Mouse (Mus musculus) central nervous system, embryonic 14 days (tissue): Measurements from ENCODE around the gene Map2k7. TPM values are rescaled to one million over a fixed set of nuclear protein-coding genes. Genes with fewer than 3 reads are reported as not detected.

Source experiments
- polyA plus RNA-seq: library from polyadenylated mRNA; depleted of rRNA; stranded (reverse); fragments of >200 nt; gene quantifications from 2 replicates; pipeline ENCODE4 v1.2.3, GENCODE M21; 2012; rRNA removed

The Map2k7 gene
- polyA plus RNA-seq: 70.2 TPM in 2 replicates

GRCm38 (mm10) chr8:4238434-4239192, at the start of gene Map2k7, which contains the start of gene Gm49320:
Gene Map2k7 (plus strand): TSS chr8:4238740.
Gene Gm49320 (plus strand): TSS chr8:4238865.

GRCm38 (mm10) chr8:4216791-4217621, 21.5 kb upstream of the Map2k7 start, which contains the start of gene Prr36:
Gene Prr36 (minus strand): TSS chr8:4217459.

GRCm38 (mm10) chr8:4226739-4227347, 11.7 kb upstream of the Map2k7 start, which contains the start of gene Lrrc8e:
Gene Lrrc8e (plus strand): TSS chr8:4226827.

GRCm38 (mm10) chr8:4247951-4248540, 9.5 kb downstream of the Map2k7 start, which contains the start of gene Tgfbr3l:
Gene Tgfbr3l (plus strand): TSS chr8:4248214.

GRCm38 (mm10) chr8:4252934-4253841, 14.6 kb downstream of the Map2k7 start, which contains the start of gene Snapc2:
Gene Snapc2 (plus strand): TSS chr8:4253080.

GRCm38 (mm10) chr8:4259125-4259804, 20.7 kb downstream of the Map2k7 start, which contains the start of gene Ctxn1:
Gene Ctxn1 (minus strand): TSS chr8:4259274.

GRCm38 (mm10) chr8:4275275-4276110, 37.0 kb downstream of the Map2k7 start, which contains the start of gene Timm44:
Gene Timm44 (minus strand): TSS chr8:4275913.

Other genes with a start within 250 kb of the Map2k7 start
- 0.09 TPM in 1 of 2 replicates, not detected in the other for gene Cd209f, start 132.9 kb upstream of the Map2k7 start, polyA plus RNA-seq
- not detected in 2 replicates for gene Cd209g, start 104.6 kb upstream of the Map2k7 start, polyA plus RNA-seq
- gene Evi5l, start 72.2 kb upstream of the Map2k7 start, polyA plus RNA-seq: 86.5 and 91.0 TPM in 2 replicates
- 47.9 and 51.3 TPM in 2 replicates for gene Prr36, start 21.3 kb upstream of the Map2k7 start, polyA plus RNA-seq
- 0.02 and 0.09 TPM in 2 replicates for gene Lrrc8e, start 11.9 kb upstream of the Map2k7 start, polyA plus RNA-seq
- 7.2 and 7.3 TPM in 2 replicates for gene Gm49320, start 125 bp downstream of the Map2k7 start, polyA plus RNA-seq
- gene Tgfbr3l, start 9.5 kb downstream of the Map2k7 start, polyA plus RNA-seq: 48.0 and 49.4 TPM in 2 replicates
- gene Snapc2, start 14.3 kb downstream of the Map2k7 start, polyA plus RNA-seq: 62.6 and 65.5 TPM in 2 replicates
- gene Ctxn1, start 20.5 kb downstream of the Map2k7 start, polyA plus RNA-seq: 350 and 390 TPM in 2 replicates
- 78.4 and 88.7 TPM in 2 replicates for gene Timm44, start 37.2 kb downstream of the Map2k7 start, polyA plus RNA-seq
- gene Ccl25, start 86.5 kb downstream of the Map2k7 start, polyA plus RNA-seq: 16.1 and 17.8 TPM in 2 replicates
- gene Elavl1, start 86.7 kb downstream of the Map2k7 start, polyA plus RNA-seq: 52.0 and 54.8 TPM in 2 replicates